Mouse (Mus musculus) A20 (cell line): ENCODE measurements at regions not wholly inside any gene's neighbourhood (a gene's known extent, or its start where the extent isn't known, plus 50 kb on each side); places are given as distances from the start of the nearest gene placed in this dataset.

ENCODE experiments used
- DNase-seq: peaks from one replicate; pipeline ENCODE4 v3.0.0-alpha.2; 2011; ENCODE audit warnings: low read depth, low spot score

GRCm38 (mm10) chr9:90827474-90827873 lies 534.7 kb upstream of the Zic4 start:
- DNase-seq: no peak

DNA sequence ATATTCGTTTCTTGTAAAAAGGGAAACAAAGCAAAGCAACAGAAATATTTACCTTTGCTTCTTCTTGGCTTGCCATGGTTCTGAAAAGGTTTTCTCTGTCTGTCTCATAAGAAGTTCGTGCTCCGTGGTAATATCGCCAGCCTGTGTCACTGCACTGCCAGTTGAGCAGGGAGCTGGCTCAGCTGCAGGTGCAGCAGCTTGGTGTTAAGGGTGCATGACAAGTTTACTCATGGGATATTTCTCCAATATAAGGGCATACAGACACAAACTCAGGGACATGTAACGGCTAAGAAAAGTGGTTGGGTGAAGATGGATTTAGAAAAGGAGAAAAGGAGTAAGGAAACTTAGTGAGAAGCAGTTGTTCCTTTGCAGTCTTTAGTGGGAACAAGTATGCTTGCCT lies 533.5 kb upstream of the Zic4 start:
- no peak for DNase-seq

DNA sequence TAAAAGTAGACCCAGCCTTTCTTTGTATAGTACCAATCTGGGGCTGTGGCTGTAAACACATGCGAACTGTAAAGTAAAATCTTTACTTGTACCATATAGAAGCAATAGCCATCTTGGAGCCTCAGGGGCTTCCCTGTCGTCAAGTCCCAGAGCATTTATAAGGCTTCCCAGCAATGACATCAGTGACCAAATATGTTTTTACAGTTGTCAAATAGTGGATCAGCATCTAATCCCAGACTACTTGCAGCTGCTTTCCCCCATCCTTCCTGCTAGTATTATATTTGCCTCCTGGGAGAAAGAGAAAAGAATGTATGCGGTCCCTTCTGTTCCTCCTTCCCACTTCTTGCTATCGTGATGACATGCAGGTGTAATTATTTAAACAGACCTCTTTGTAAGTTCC lies 531.5 kb upstream of the Zic4 start:
- DNase-seq: no peak

DNA sequence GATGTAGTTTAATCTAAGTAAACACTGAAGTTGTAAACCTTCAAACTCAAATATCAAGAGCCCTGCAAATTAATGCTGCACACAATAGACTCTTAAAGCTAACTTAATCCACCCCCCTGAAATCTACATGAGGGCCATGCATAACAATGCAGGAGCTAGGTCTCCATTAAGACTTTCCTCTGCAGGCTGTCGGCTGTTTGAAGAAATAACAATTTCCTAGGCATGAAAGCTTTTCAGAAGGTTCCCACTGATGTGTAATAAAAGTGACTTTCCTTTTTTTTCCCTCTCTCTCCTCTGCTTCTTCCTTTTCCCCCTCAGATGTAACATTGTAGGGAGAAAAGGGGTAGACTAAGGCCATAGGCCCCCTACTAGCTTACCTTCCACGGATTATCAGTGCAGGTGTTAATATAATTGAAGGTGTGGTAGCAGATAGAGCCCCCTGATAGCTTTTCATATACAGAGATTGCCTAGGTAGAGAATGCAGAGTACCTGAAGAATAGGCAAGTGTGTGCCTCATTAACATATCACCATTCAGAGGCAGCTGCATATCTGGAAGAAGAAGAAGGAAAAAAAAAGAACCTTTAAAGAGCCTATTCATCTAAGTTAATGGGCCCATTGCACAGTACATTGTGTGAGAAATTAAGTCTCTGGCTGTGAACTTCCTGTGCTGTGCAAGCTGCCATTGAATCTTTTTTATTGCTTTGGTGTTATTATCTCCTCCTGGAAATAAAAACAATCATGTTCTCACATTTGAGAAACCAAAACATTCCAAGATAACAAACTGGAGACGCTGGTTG lies 528.3 kb upstream of the Zic4 start:
- no peak for DNase-seq

DNA sequence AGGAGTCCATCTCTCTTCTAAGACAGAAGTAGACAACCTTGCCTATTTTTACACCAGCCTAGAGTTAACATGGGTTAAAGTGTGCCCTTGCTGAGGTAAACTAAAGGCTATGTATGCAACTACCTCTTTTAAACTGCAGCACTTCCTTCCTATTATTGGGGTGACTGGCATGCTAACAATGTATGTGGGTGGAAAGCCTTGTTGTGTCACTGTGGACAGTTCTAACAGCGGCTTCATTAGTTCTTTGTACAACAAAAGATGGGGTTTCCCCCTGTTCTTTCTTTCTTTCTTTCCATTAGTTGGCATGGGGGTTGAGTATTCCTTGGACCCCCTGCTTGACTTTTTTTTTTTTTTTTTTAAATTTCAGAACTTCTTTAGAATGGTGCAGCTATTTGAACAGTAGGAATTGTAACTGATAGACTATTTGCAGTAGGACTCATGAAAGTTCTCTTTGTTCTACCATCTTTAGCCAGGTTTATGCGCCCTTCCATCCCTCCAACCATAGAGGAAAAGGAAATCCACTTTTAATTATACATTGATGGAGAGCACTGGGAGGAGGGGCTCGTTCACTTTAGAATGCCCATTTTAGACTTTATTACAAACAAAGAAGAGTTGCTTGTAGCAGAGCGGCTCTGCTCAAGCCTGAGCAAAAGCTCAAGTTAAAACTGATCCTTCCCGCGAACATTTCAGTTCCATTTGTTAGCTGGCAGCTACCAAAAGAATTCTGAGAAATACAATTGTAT lies 523.9 kb upstream of the Zic4 start:
- DNase-seq: no peak

DNA sequence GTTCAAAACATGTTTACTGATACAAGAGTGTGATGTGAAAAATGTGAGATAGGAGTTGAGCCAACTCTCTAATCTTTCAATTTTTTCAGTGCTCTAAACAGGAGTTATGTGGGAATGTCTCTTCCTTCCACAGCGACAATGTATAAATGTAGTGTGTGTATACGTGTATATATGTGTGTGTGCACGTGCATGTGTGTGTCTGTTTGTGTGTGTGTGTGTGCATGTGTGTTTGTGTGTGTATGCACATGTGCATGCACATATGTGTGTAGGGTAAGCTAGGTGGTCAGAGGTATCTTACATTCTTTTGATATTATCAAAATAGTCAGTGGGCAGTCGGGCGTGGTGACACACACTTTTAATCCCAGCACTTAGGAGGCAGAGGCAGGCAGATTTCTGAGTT lies 511.2 kb upstream of the Zic4 start:
- DNase-seq: no peak

GRCm38 (mm10) chr9:90871636-90872035 lies 490.6 kb upstream of the Zic4 start:
- DNase-seq: no peak

- no peak for DNase-seq
These were observed 477.7 kb upstream of the Zic4 start for GRCm38 (mm10) chr9:90884467-90884866.

DNA sequence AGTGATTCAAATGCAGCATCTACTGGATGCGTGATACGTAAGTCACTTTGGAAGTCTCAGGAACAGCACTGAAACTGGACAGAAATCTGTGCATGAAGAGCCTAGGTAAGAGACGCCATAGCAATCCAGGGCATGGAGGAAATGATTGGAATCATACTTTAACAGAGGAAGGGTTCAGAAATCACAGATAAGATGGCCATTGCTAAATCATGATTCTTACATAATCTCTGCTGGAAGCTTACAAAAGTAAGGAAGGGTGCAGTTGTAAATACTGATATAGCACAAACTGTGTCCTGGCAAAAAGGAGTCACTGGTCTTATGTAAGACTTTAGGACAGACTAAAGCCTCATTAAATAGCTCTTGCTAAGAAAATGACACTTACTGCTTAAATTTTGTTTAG lies 474.8 kb upstream of the Zic4 start:
- DNase-seq: no peak

DNA sequence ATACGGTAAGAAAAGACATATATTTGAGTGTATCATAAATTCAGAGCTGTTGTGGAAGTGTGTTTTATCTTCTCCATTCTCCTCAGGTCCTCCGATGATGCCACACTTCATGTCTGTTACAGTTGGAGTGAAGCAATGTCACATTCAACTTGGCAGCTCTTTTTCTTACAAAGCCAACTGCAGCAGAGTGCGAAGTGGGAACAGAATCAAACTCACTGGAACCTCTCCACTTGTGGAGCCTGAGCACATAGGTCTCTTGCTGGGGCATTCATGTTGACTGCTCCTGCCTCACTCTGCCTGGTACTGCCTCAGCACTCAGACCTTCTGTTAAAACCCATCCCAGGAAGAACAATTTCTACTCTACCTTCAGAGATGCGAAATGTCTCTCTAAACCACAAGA lies 471.4 kb upstream of the Zic4 start:
- no peak for DNase-seq

DNA sequence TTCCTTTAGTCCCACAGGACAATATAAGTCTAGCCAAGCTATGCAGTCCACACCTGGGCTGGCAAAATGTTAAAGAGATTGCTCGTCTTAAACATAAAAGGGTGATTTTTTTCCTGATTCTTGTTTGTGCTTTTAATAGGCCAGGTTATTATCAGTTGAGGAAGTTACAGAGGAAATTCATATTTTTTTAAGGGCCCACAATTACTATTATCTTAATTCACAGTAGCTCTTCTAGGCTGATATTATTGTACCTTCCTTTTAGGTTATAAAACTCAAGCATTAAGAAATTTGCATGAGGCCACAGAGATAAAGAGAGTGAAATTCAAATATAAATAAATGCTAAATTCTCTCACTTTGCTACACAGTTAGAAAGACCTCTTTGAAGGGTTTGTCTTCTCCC lies 469.4 kb upstream of the Zic4 start:
- no peak for DNase-seq

DNA sequence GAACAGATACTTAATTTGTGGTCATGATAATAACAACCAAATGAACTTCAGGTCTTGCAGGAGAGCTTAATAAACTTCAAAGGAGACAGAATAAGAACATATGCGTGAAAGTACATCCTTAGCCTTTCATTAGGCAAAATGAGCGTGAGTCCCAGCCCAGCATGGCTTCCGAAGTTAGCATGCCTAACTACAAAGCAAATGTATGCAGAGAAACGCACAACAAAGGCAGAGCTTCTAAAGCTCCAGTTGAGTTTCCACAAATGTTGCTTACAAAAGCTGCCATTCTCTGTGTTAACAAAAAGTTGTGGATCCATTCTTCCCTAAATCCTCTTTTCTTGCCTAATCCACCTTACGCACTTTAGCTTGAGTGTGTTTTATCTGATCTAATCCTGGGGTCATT lies 458.7 kb upstream of the Zic4 start:
- no peak for DNase-seq

DNA sequence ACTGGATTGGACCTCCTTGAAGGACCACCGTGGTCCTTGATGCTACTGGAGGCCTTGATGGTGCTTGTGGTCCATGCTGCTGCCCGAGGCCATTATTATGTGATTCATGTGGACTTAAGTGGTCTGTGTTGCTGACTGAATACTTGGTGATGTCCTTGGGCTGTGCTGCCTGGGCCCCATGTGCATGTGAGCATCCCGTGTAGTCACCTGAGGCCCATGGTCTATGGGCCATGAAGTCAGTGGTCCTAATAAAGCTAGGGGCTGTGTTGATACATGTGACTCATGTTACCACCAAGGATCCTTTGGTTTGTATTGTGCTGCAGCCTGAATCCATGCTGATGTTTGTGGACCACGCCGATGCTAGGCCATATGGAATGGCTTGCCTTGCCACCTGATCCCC lies 456.1 kb upstream of the Zic4 start:
- no peak for DNase-seq

DNA sequence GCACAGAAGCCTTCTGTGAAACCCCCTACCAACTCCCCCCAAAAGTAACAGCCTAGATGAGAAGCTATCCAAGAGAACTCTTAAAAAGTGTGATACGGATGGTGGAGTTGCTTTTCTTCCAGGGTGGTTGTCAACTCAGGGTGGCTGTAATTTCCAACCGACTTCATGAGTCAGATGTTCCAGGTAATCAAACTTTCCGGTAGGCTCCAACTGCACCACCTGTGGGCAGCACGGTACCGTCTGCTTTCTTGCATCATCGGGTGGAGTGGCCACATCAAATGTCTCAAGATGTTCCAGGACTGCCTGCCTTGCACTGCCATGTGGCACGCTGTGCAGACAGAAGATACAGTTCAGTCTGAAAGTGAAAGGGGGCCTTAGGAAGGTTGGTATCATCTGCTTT lies 455.5 kb upstream of the Zic4 start:
- no peak for DNase-seq

- no peak for DNase-seq
These were observed 407.6 kb upstream of the Zic4 start for GRCm38 (mm10) chr9:90954613-90955012.

DNA sequence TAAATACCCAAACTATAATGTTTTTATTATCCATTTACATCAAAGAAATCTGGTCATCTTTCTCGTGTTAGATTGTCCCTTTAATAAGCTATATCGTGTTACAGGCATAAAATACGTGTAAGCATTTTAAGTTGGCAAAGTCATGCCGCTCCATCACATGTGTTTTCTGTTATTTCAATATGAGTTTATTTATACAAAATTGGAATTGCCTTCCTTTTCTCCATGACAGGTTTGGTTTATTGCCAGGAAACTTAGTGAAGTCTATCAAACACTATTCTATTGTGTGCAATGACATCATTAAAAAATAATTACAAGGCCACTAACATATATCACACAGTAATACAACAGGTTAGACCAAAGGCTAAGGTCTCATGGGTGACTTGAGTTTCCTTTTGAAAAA lies 400.8 kb upstream of the Zic4 start:
- no peak for DNase-seq

- DNase-seq: no peak
These were observed 398.2 kb upstream of the Zic4 start for GRCm38 (mm10) chr9:90964043-90964442.

DNA sequence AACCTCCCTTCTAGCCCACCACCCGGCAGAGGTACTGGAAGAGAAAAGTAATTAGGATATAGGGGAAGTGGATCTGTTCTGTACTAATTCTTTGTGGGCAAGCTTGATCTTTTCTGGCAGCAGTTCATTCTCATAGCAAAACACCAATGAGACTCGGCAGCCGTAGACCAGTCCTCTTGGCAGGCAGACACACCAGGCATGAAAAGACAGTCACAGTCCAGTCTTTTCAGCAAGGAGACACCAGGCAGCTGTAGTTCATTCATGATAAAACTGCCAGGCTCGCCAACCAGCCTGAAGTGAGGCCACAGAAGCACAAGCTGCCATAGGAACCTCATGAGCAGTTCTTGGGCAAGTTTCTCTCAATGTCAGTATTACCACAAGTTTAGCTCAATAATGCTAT lies 383.5 kb upstream of the Zic4 start:
- no peak for DNase-seq

- no peak for DNase-seq
These were observed 382.0 kb upstream of the Zic4 start for GRCm38 (mm10) chr9:90980023-90980802.

GRCm38 (mm10) chr9:90999178-90999577 lies 363.0 kb upstream of the Zic4 start:
- DNase-seq: no peak

DNA sequence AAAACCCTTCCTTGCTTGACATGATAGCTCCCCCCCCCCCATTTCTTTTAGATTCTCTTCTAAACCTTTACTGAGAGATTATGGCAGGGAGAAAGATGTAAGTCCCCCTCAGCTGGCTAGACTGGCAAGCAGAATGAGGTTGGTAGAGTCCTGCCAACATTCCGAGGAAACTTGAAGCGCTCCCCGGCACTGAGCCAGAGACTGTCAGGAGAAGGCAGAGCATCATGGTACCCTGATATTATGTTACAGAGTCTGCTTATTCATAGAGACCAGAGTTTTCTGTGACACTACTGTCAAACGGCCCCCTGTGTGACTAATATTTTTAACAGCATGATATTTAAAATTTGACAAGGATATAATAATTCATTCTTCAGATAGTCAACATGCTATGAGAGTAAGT lies 358.0 kb upstream of the Zic4 start:
- no peak for DNase-seq

DNA sequence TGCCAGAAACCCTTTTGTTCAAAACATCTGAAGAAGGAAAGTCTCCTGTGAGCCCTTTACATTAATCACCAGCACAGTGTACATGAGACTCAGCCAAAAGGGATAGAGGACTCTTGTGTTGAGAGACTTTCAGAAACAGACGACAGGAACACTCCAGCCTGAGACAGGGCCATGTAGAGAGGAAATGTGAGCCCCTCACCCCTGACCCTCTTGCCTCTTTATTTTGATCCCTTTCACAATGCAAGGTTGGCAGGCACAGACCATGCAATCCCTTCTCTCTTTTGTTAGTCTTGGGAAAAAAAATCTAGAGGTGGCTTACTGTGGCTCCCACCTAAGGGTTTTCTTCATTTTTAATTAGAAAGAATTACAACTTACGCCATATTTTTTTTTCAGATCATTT lies 321.7 kb upstream of the Zic4 start:
- DNase-seq: no peak

GRCm38 (mm10) chr9:91048569-91048968 lies 313.6 kb upstream of the Zic4 start:
- no peak for DNase-seq
